Mouse (Mus musculus): Measurements from ENCODE around the gene Fbxw21. TPM values are rescaled to one million over a fixed set of nuclear protein-coding genes. Genes with fewer than 3 reads are reported as not detected.

Fbxw21 gene
- polyA plus RNA-seq, 1 experiment, result not detected

- H3K27me3 ChIP-seq (ENCODE audit: control insufficient read depth, insufficient read depth, insufficient read length), result no peaks in the 10 kb centered on the region
- TF ChIP-seq MAX (IDR thresholded peaks at IDR 0.05) (no peak), FOSL1 (IDR thresholded peaks at IDR 0.05; ENCODE audit: insufficient read depth, low read length, poor library complexity, severe bottlenecking) (no peak), CEBPB (IDR thresholded peaks at IDR 0.05; ENCODE audit: low read depth) (no peak), USF1 (IDR thresholded peaks at IDR 0.05; ENCODE audit: low read depth) (no peak), CTCF (IDR thresholded peaks at IDR 0.05; ENCODE audit: control insufficient read depth, insufficient read depth, insufficient read length) (no peak), MYOD1 (IDR thresholded peaks at IDR 0.05; ENCODE audit: control insufficient read depth, insufficient read length, low read depth) (no peak), MYOG (IDR thresholded peaks at IDR 0.05; ENCODE audit: control insufficient read depth, extremely low read depth, insufficient read length) (no peak)
- H3K36me3 ChIP-seq (ENCODE audit: control insufficient read depth, insufficient read depth), result no peaks in the 10 kb centered on the region
- H3K79me2 ChIP-seq (ENCODE audit: control insufficient read depth, insufficient read depth), result no peaks in the 10 kb centered on the region
- H3K4me3 ChIP-seq (ENCODE audit: insufficient read depth, poor library complexity, severe bottlenecking), result no peak overlapping the region
- H3ac ChIP-seq (ENCODE audit: control insufficient read depth, insufficient read length, low read depth), result no peak overlapping the region
- H3K79me3 ChIP-seq (ENCODE audit: low read depth), result no peaks in the 10 kb centered on the region
Measured at GRCm38 (mm10) chr9:109105011-109105410, 56.8 kb downstream of the Fbxw21 start.

GRCm38 (mm10) chr9:109104083-109104482, 57.8 kb downstream of the Fbxw21 start:
- TF ChIP-seq MYOD1 (IDR thresholded peaks at IDR 0.05; ENCODE audit: control insufficient read depth, insufficient read length, low read depth) (no peak), MAX (IDR thresholded peaks at IDR 0.05) (no peak), USF1 (IDR thresholded peaks at IDR 0.05; ENCODE audit: low read depth) (no peak), MYOG (IDR thresholded peaks at IDR 0.05; ENCODE audit: control insufficient read depth, extremely low read depth, insufficient read length) (no peak), CEBPB (IDR thresholded peaks at IDR 0.05; ENCODE audit: low read depth) (no peak), CTCF (IDR thresholded peaks at IDR 0.05; ENCODE audit: control insufficient read depth, insufficient read depth, insufficient read length) (no peak), FOSL1 (IDR thresholded peaks at IDR 0.05; ENCODE audit: insufficient read depth, low read length, poor library complexity, severe bottlenecking) (no peak)
- no peak overlapping the region for H3ac ChIP-seq (ENCODE audit: control insufficient read depth, insufficient read length, low read depth)
- no peaks in the 10 kb centered on the region for H3K79me3 ChIP-seq (ENCODE audit: low read depth)
- H3K36me3 ChIP-seq (ENCODE audit: control insufficient read depth, insufficient read depth), result no peaks in the 10 kb centered on the region
- no peak overlapping the region for H3K4me3 ChIP-seq (ENCODE audit: insufficient read depth, poor library complexity, severe bottlenecking)
- H3K27me3 ChIP-seq (ENCODE audit: control insufficient read depth, insufficient read depth, insufficient read length), result no peaks in the 10 kb centered on the region
- H3K79me2 ChIP-seq (ENCODE audit: control insufficient read depth, insufficient read depth), result no peaks in the 10 kb centered on the region

- Histone ChIP-seq H3K36me3 (ENCODE audit: control insufficient read depth, insufficient read depth) (no peaks in the 10 kb centered on the region), H3K79me3 (ENCODE audit: low read depth) (no peaks in the 10 kb centered on the region), H3K4me3 (ENCODE audit: insufficient read depth, poor library complexity, severe bottlenecking) (no peak overlapping the region), H3K27me3 (ENCODE audit: control insufficient read depth, insufficient read depth, insufficient read length) (no peaks in the 10 kb centered on the region), H3ac (ENCODE audit: control insufficient read depth, insufficient read length, low read depth) (no peak overlapping the region), H3K79me2 (ENCODE audit: control insufficient read depth, insufficient read depth) (no peaks in the 10 kb centered on the region)
- TF ChIP-seq CEBPB (IDR thresholded peaks at IDR 0.05; ENCODE audit: low read depth) (no peak), MYOG (IDR thresholded peaks at IDR 0.05; ENCODE audit: control insufficient read depth, extremely low read depth, insufficient read length) (no peak)
Measured at GRCm38 (mm10) chr9:109103250-109103649, 58.6 kb downstream of the Fbxw21 start.

- no peaks in the 10 kb centered on the region for H3K79me3 ChIP-seq (ENCODE audit: low read depth)
- no peak for TF ChIP-seq CTCF (IDR thresholded peaks at IDR 0.05; ENCODE audit: control insufficient read depth, insufficient read depth, insufficient read length)
- no peak for TF ChIP-seq FOSL1 (IDR thresholded peaks at IDR 0.05; ENCODE audit: insufficient read depth, low read length, poor library complexity, severe bottlenecking)
- TF ChIP-seq MYOG (IDR thresholded peaks at IDR 0.05; ENCODE audit: control insufficient read depth, extremely low read depth, insufficient read length), result no peak
- no peak for TF ChIP-seq USF1 (IDR thresholded peaks at IDR 0.05; ENCODE audit: low read depth)
- TF ChIP-seq CEBPB (IDR thresholded peaks at IDR 0.05; ENCODE audit: low read depth), result no peak
- TF ChIP-seq MYOD1 (IDR thresholded peaks at IDR 0.05; ENCODE audit: control insufficient read depth, insufficient read length, low read depth), result no peak
- no peak for TF ChIP-seq MAX (IDR thresholded peaks at IDR 0.05)
- H3K36me3 ChIP-seq (ENCODE audit: control insufficient read depth, insufficient read depth), result no peaks in the 10 kb centered on the region
- no peaks in the 10 kb centered on the region for H3K79me2 ChIP-seq (ENCODE audit: control insufficient read depth, insufficient read depth)
- no peak overlapping the region for H3K4me3 ChIP-seq (ENCODE audit: insufficient read depth, poor library complexity, severe bottlenecking)
- no peak overlapping the region for H3ac ChIP-seq (ENCODE audit: control insufficient read depth, insufficient read length, low read depth)
- H3K27me3 ChIP-seq (ENCODE audit: control insufficient read depth, insufficient read depth, insufficient read length), result no peaks in the 10 kb centered on the region
Measured at GRCm38 (mm10) chr9:109102541-109102940, 59.3 kb downstream of the Fbxw21 start.

DNA sequence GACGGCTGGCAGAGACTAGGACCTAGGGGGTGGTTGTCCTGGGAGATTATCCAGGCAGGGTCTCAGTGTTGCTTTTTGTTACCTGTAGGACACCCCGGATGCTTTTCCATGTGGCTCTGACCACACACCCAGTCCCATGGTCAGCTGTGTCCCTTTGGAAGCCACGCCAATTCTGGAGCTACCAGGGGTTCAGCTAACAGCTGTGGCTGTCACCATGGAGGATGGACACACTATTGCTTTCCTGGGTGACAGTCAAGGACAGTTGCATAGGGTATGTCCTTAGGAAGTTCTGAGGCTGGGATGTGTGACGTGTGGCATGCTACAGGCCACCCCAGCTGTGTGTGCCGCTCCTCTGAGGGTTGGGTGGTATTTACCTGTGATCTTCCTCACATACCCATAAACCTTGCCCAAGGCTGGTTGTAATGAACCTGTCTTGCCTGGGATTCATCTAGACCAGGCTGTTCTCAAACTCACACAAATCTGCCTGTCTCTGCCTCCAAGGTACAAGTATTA, 59.9 kb downstream of the Fbxw21 start:
- Histone ChIP-seq H3ac (ENCODE audit: control insufficient read depth, insufficient read length, low read depth) (no peak overlapping the region), H3K36me3 (ENCODE audit: control insufficient read depth, insufficient read depth) (no peaks in the 10 kb centered on the region), H3K79me2 (ENCODE audit: control insufficient read depth, insufficient read depth) (peaks cover under 1% of the 10 kb centered on the region), H3K79me3 (ENCODE audit: low read depth) (no peaks in the 10 kb centered on the region), H3K4me3 (ENCODE audit: insufficient read depth, poor library complexity, severe bottlenecking) (no peak overlapping the region), H3K27me3 (ENCODE audit: control insufficient read depth, insufficient read depth, insufficient read length) (no peaks in the 10 kb centered on the region)
- TF ChIP-seq CTCF (IDR thresholded peaks at IDR 0.05; ENCODE audit: control insufficient read depth, insufficient read depth, insufficient read length) (no peak), CEBPB (IDR thresholded peaks at IDR 0.05; ENCODE audit: low read depth) (no peak), MYOG (IDR thresholded peaks at IDR 0.05; ENCODE audit: control insufficient read depth, extremely low read depth, insufficient read length) (no peak), USF1 (IDR thresholded peaks at IDR 0.05; ENCODE audit: low read depth) (no peak), MAX (IDR thresholded peaks at IDR 0.05) (no peak), MYOD1 (IDR thresholded peaks at IDR 0.05; ENCODE audit: control insufficient read depth, insufficient read length, low read depth) (no peak), FOSL1 (IDR thresholded peaks at IDR 0.05; ENCODE audit: insufficient read depth, low read length, poor library complexity, severe bottlenecking) (no peak)

DNA sequence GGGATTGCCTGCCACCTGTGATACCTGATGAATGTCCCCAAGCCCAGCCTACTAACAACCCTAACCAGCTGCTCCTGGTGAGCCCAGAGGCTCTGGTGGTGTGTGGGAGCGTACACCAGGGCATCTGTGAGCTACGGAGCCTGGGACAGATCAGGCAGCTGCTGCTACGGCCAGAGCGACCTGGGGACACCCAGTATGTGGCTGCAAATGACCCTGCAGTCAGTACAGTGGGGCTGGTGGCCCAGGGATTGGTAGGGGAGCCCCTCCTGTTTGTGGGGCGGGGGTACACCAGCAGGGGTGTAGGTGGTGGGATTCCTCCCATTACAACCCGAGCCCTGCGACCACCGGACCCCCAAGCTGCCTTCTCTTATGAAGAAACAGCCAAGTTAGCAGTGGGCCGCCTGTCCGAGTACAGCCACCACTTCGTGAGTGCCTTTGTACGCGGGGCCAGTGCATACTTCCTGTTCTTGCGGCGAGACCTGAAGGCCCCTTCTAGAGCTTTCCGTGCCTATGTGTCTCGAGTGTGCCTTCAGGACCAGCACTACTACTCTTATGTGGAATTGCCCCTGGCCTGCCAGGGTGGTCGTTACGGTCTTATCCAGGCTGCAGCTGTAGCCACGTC, 61.4 kb downstream of the Fbxw21 start:
- H3K36me3 ChIP-seq (ENCODE audit: control insufficient read depth, insufficient read depth), result no peaks in the 10 kb centered on the region
- H3K79me3 ChIP-seq (ENCODE audit: low read depth), result no peaks in the 10 kb centered on the region
- H3K4me3 ChIP-seq (ENCODE audit: insufficient read depth, poor library complexity, severe bottlenecking), result no peak overlapping the region
- no peak overlapping the region for H3ac ChIP-seq (ENCODE audit: control insufficient read depth, insufficient read length, low read depth)
- H3K79me2 ChIP-seq (ENCODE audit: control insufficient read depth, insufficient read depth), result peaks cover 7% of the 10 kb centered on the region
- H3K27me3 ChIP-seq (ENCODE audit: control insufficient read depth, insufficient read depth, insufficient read length), result no peaks in the 10 kb centered on the region
- no peak for TF ChIP-seq FOSL1 (IDR thresholded peaks at IDR 0.05; ENCODE audit: insufficient read depth, low read length, poor library complexity, severe bottlenecking)
- TF ChIP-seq USF1 (IDR thresholded peaks at IDR 0.05; ENCODE audit: low read depth), result no peak
- no peak for TF ChIP-seq MAX (IDR thresholded peaks at IDR 0.05)
- no peak for TF ChIP-seq MYOG (IDR thresholded peaks at IDR 0.05; ENCODE audit: control insufficient read depth, extremely low read depth, insufficient read length)
- TF ChIP-seq CEBPB (IDR thresholded peaks at IDR 0.05; ENCODE audit: low read depth), result no peak
- no peak for TF ChIP-seq CTCF (IDR thresholded peaks at IDR 0.05; ENCODE audit: control insufficient read depth, insufficient read depth, insufficient read length)
- no peak for TF ChIP-seq MYOD1 (IDR thresholded peaks at IDR 0.05; ENCODE audit: control insufficient read depth, insufficient read length, low read depth)

Data from C2C12 (cell line).